Mouse (Mus musculus): ENCODE data around the gene Hist1h3h.
"Not testable (repeated sequence)": the region's sequence is repeated elsewhere in the genome, so short reads cannot be mapped to it uniquely, and the experiment has no call there.

The Hist1h3h gene

DNA sequence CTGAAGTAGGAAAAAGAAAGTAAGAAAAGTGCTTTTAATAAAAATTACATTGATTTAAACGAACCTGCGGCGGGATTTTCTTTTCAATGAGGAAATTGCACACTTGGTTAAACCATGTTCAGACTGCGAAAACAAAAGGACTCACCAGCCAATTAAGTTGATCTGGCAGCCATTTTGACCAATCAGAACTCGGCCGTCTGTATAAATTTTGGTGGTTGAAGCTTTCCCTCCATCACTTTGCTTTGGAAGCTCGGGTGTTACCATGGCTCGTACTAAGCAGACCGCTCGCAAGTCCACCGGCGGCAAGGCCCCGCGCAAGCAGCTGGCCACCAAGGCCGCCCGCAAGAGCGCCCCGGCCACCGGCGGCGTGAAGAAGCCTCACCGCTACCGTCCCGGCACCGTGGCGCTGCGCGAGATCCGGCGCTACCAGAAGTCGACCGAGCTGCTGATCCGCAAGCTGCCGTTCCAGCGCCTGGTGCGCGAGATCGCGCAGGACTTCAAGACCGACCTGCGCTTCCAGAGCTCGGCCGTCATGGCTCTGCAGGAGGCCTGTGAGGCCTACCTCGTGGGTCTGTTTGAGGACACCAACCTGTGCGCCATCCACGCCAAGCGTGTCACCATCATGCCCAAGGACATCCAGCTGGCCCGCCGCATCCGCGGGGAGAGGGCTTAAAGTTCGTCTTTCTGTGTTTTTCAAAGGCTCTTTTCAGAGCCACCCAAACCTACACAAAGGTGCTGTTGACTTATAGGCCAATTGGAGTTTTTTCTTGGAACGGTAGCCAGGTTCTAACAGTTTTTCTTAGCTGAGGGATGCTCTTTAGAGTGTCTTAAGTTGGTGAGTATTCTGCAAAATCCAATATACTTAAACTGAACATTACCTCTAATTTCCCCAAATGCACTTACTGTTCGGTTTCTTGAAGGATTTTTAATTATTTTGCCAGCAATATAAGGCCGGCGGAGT lies at the start of gene Hist1h3h:
Gene Hist1h3h (plus strand): TSS at position 263 of the 961 bp plus-strand sequence.
- DNase-seq (ENCODE audit: low spot score in 2 of 2) = peak; percentile 80 to 83

DNA sequence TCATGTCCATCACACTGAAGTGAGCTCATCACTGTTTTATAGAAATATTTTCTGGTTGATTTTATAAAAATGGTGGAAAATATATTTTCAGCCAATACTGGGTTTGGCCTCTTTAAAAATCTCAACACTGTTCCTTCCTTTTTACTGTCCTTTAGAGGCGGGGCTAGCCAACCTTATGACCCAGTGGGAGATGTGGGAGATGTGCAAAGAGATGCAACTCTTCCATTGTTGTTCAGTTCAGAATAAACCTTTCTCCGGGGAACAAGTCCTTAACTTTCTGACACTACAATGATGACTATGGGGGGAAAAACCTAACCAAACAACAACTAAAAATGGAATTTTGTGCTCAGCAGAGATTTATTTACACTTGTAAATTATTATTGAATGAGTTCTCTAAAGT lies 40.2 kb upstream of the Hist1h3h start, which contains the start of gene Olfr1360:
Gene Olfr1360 (minus strand): TSS at position 101 of the 400 bp plus-strand sequence.
- DNase-seq (ENCODE audit: low spot score in 2 of 2) = no peak

DNA sequence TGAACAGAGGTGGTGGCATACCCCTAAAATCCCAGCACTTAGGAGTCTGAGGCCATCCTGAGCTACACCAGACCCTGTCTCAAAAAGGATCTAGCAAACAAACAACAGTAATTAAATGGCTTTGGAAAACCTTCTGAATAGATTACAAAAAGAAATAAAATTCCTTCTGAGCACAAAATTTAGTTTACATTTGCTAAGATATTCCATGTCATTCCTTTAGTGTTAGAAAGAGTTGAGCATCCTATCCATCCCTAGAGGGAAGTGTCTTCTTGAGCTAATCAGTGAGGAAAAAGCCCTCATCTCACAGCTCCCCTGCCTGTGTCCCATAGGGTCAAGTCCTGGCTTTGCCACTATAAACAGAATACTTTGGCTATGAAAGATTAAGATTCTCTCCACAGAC lies 19.6 kb upstream of the Hist1h3h start, which contains the start of gene Olfr1359:
Gene Olfr1359 (plus strand): TSS at position 301 of the 400 bp plus-strand sequence.
- DNase-seq (ENCODE audit: low spot score in 2 of 2) = no peak

DNA sequence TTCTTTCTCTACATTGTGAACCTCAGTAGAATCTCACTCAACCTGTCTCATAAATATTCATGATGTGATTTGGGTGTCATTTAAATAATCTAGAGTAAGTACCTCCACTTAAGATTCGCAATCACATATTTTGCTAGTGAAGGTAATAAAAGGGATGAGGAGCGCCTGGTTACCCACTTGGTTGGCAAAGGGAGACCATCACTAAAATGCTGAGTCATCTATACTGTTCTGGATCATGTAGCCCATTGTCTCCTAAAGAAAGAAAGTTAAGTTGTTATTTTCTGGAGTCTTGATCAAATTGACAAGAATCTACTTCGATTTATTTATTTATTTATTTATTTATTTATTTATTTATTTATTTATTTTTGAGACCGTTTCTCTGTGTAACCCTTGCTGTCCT lies 10.8 kb upstream of the Hist1h3h start:
- DNase-seq (ENCODE audit: low spot score in 2 of 2) = no peak

DNA sequence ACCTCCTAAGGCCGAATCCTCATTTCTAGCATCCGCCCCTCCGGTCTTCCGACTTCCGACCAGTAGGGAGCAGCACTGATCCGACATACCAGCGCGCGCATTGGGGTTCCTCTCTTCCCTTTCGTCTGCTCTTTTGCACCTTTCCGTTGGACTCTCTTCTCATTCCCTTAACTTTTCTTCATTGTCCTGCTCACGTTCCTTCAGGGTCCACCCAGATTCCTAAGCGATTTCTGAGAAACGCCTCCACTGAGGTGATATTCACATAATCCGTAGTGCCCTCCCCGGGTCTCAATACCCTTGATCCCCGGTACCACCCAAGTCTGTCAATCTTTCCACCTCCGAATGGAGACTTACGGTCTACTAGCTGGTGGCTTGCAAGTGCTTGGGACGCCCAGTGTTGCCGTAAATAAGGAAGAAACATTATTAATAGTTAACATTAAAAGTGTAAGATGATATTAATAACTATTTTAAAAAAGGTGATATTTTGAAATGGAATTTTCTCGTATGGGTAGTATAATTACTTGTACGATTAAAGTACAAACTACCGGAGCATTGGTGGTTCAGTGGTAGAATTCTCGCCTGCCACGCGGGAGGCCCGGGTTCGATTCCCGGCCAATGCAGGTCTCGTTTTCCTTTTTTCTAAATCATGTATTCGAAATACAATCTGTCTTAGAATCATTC lies 7.3 kb upstream of the Hist1h3h start:
- peak; percentile 75 to 88 for DNase-seq (ENCODE audit: low spot score in 2 of 2)

DNA sequence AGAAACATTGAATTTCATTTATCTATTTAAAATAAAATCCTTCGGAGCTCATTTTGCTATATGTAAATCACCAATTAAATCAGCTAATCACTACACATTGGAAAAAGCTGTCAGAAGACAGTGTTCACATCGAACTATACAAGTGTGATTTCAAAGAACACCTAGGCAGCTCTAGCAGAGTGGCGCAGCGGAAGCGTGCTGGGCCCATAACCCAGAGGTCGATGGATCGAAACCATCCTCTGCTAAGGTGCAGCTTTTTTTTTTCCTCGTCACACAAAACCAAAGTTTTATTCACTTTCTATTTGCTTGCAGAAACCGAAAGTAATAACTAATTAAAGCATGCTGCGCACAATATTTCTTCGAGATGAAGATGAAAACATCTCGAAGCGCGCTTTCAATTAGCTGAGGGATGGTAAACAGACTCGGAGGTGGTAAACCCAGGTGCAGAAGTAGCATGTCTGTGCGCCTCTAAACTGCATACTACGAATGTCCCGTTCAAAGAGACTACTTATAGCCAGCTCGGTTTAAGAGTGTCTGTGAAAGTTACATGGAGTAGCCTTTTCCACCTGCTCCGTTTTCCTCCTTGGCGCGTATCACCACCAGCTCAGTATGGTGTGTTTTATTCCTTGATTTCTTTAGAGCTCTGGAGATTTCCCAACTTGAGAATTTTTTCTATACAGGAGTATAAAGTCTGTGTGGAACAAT lies 6.5 kb upstream of the Hist1h3h start:
- peak; percentile 68 to 81 for DNase-seq (ENCODE audit: low spot score in 2 of 2)

DNA sequence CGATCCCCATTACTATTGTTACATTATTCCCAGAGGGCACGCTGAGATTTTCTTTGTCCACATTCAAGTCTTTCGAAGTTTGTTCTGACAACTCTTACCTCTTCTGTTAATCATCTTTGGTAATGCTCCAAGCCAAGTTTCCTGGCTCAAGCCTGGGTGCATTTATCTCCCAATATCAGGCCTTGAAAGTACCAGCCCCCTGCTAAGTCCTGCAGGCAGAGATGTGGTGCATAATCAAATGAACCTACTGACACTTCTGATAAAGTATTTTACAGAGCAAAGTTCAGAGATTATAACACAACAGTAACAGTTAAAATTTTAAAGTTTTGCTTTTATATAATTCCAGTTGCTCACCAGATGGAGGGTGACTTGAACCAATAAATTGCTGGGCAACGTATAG lies 5.8 kb upstream of the Hist1h3h start:
- DNase-seq (ENCODE audit: low spot score in 2 of 2) = no peak

DNA sequence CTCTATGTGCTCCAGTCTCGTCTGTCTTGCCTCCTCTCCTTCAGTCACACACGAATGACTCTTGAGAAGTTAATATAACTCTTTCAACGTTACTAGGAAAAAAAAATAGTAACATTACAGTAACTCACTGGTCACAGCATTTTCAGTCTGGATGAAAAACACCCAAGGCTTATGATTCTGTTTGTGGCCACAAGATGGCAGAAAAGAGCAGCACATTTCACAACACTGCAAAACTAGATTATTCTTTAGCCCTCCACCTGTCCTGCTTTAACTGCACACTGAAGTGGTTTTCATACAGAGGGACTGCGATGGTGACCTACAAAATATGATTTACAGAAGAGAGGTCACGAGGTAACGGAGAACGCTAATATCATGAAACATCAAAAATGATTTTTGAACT lies 2.7 kb upstream of the Hist1h3h start:
- peak in 1 of 2 experiments; percentile 57 for DNase-seq (ENCODE audit: low spot score in 2 of 2)

DNA sequence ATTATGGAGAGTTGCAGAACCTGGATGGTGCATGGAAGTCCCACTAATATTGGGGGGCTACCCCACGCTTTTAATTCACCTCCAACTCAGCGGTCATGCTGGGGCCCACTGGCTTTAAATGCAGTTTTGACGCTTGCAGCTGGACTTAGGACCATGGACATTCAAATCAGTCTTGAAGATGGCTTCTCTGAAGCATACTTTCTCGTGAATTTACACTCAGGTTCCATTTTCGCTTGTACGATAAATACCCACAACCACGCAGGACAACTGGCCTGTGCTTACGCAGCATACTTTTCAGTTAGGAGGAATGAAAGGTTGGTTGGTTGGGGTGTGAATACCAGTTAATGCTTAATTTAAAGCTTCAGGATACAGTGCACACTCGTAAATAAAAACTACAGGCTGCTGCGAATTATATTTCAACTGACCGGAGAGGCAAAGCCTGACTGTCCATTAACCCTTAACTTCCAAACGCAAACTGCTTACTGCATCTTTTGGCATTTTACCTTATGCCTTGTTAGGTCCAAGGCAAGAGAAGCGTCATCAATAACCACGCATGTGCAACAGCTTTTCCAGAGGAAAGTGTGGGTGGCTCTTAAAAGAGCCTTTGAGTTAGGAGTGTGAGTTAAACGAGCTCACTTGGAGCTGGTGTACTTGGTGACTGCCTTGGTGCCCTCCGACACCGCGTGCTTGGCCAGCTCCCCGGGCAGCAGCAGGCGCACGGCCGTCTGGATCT lies 2.2 kb upstream of the Hist1h3h start:
- no peak for DNase-seq (ENCODE audit: low spot score in 2 of 2)

DNA sequence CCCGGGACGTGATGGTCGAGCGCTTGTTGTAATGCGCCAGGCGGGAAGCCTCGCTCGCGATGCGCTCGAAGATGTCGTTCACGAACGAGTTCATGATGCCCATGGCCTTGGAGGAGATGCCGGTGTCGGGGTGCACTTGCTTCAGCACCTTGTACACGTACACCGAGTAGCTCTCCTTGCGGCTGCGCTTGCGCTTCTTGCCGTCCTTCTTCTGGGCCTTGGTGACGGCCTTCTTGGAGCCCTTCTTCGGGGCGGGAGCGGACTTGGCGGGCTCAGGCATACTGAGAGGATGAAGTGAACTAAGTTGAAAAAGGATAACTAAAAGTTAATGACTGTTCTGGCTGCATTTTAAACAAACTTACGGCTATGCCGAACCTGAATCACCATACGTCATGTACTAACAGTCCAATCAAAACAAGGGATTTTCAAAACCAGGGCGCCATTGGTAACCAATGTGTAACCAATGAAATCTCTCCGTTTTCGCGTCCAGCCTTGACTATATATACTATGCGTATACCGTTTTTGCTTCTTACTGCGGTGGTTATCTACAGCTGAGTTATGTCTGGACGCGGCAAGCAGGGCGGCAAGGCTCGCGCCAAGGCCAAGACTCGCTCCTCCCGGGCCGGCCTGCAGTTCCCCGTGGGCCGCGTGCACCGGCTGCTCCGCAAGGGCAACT lies 1.5 kb upstream of the Hist1h3h start, which contains the start of the genes Hist1h2bl and Hist1h2ai:
Gene Hist1h2bl (minus strand): TSS at position 280 of the 676 bp plus-strand sequence.
Gene Hist1h2ai (plus strand): TSS at position 559 of the 676 bp plus-strand sequence.
- peak; percentile 71 to 74 for DNase-seq (ENCODE audit: low spot score in 2 of 2)

DNA sequence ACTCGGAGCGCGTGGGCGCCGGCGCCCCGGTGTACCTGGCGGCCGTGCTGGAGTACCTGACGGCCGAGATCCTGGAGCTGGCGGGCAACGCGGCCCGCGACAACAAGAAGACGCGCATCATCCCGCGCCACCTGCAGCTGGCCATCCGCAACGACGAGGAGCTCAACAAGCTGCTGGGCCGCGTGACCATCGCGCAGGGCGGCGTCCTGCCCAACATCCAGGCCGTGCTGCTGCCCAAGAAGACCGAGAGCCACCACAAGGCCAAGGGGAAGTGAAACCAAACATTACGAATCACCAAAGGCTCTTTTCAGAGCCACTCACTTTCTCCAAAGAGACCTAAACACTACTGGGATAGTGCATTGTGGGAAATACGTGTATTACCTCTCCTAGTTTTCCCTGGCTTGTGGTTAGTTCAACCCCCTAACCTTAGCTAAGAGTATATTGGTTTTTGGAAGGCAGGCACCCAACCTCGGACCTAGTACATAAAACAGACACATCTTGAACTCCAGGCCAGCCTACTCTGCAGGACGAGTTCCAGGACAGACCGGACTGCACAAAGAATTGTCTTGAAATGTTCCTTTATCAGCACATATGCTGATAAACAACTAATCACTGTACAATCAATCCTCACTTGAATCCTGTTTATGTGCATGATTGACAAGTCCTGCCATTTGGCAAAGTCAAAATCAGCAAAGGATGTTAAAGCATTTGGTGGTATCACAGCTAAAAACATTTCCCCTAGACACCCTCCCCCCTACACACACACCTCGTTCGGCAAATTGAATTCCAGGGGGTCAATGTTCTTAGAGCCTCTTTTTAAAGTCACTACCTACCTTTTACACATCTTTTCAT lies 693 bp upstream of the Hist1h3h start:
- peak in 1 of 2 experiments; percentile 7 for DNase-seq (ENCODE audit: low spot score in 2 of 2)

DNA sequence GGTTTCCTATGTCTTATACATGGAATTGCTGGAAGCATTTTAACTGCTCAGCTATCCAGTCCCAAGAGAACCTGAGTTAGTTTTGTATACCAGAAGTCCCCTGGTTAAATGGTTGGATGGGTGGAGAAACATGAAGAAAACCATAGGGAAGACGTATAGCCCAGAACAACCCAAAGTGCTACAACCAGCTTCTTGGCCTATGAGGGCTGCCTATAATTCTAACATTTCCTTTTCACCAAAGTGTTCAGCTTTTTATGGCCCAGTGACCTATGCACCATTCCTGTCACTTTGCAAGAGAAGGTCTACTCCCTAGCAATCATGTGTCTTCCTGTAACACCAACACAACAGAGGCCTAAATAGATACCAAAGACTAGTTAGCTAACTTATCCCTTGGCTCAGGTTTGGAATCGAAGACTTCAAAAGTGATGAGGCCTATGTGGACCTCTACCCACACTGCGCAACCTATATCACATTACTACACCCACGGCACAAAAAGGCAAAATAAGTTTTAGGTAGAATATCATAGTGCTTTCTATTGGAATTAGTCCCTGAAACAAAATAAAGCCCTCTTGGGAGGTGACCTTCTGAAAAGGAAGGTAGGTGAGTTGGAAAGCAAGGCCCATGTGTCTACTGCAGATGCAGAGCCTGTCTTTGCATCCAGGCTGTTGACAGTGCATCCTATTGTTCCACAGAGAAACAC lies 1.1 kb downstream of the Hist1h3h start:
- DNase-seq (ENCODE audit: low spot score in 2 of 2) = no peak

DNA sequence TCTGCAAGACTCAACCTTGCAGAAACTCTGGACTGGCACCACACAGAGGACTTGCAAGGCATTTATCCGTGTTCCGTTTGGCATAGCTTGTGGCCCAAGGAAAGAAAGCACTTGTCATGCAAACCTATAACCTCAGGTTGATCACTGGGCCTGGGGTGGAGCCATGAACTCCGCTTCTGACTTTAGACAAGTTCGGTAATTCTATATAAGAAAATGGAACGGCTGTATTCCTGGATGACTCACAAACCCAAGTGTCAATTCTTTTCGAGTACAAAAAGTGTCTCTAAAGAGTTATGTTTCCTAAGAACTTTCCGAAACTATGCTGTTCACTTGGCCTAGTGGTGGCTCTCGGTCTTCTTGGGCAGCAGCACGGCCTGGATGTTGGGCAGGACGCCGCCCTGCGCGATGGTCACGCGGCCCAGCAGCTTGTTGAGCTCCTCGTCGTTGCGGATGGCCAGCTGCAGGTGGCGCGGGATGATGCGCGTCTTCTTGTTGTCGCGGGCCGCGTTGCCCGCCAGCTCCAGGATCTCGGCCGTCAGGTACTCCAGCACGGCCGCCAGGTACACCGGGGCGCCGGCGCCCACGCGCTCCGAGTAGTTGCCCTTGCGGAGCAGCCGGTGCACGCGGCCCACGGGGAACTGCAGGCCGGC lies 3.8 kb downstream of the Hist1h3h start:
- not testable (repeated sequence) for DNase-seq (ENCODE audit: low spot score in 2 of 2)

DNA sequence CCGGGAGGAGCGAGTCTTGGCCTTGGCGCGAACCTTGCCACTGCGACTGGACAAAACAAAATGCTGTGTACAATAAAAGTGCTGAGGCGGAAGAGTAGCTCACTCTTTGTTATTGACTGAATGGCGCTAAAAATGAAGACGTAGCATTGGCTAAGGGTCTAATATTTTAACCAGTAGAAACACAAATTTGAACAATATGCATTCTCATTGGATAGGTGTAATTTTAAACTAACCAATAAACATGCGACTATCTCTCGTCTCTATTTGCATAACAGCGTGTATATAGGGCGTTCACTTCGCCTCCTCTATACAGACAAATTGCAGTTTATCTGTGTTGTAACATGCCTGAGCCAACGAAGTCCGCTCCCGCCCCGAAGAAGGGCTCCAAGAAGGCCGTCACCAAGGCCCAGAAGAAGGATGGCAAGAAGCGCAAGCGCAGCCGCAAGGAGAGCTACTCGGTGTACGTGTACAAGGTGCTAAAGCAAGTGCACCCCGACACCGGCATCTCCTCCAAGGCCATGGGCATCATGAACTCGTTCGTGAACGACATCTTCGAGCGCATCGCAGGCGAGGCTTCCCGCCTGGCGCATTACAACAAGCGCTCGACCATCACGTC lies 4.4 kb downstream of the Hist1h3h start, which contains the start of gene Hist1h2bm:
Gene Hist1h2bm (plus strand): TSS at position 288 of the 616 bp plus-strand sequence.
- peak; percentile 53 to 56 for DNase-seq (ENCODE audit: low spot score in 2 of 2)

DNA sequence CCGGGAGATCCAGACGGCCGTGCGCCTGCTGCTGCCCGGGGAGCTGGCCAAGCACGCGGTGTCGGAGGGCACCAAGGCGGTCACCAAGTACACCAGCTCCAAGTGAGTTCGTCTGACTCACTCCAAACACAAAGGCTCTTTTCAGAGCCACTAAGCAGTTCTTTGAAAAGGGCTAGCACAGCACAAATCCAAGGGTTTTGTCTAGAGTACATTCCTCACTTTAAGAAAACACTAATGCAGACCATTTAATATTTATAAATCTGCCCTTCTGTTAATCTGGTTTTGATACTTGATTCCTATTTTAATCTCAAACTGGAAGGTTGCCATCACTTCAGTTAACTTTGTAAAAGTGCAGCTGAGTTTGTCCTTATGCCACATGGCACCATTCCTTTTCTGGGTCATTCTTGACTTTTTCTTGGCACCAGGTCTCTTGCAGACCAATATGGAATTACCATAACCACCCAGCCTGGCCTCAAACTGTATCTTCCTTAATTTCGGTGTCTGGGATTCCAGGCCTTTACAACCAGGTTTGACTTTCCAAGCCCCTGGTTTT lies 5.0 kb downstream of the Hist1h3h start:
- DNase-seq (ENCODE audit: low spot score in 2 of 2) = no peak

DNA sequence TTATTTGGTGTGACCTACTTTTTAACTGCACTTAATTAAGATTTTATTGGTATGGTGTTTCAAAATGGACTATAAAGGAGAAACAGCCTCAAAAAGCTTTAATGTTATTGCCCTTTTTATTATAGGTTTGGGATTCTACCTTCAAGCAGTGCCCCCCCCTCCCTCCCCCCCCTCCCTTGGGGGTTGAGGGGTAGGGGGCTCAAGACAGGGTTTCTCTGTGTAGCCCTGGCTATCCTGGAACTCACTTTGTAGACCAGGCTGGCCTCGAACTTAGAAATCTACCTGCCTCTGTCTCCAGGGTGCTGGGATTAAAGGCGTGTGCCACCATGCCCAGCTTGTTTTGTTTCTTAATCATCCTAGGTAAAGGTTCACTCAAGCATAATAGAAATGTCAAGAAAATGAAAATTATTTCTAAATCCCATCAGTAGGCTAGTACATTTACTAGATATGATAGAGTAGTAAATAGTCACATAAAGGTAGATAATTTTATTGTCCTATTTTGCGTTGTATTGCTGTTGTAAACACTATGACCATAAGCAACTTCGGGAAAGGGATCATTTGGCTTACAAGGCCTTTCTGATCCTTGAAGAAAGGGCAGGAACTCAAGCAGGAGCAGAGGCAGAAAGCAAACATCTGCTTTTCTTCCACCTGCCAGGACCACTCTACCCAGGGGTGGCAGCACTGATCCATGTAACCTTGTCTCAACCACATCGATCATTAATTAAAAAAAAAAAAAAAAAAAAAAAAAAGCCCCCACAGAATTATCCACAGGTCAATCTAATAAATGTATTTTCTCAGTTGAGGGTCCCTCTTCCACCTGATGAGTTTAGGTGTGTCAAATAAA lies 5.8 kb downstream of the Hist1h3h start:
- DNase-seq (ENCODE audit: low spot score in 2 of 2) = no peak
